Mouse (Mus musculus) CD8-positive naive resting alpha-beta T cell, adult 2 months (primary cell): ENCODE measurements at regions not wholly inside any gene's neighbourhood (a gene's known extent, or its start where the extent isn't known, plus 50 kb on each side); places are given as distances from the start of the nearest gene placed in this dataset.
A peak's percentile ranks its signal among the peaks of the same experiment; 100 is the strongest.
"Not testable (repeated sequence)": the region's sequence is repeated elsewhere in the genome, so short reads cannot be mapped to it uniquely, and the experiment has no call there.

Experiments
- DNase-seq, 2 experiments: peaks; one replicate each; pipeline ENCODE4 v3.0.0; 2022; ENCODE audit warnings: low read depth in 2 of 2, low spot score in 2 of 2

DNA sequence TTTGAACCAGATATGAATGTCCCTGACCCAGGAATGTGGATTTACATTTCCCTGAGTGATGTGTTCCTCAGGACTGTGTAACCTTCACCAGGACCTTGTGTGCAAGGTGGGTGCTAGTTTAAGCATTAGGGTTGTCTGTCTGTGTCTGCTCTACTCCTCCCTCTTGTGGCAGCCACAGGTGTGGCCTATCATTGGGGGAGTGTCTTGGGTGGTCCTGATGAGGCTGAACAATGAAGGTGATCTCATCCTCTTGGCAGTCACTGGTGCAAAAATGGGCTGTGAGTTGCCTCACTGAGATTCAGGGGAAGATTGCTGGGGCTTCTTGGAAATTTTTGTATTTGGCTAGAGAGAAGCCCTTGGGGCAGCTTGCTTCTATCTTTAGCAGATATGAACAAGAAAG lies 179.4 kb upstream of the Ube2e1 start:
- no peak for DNase-seq

DNA sequence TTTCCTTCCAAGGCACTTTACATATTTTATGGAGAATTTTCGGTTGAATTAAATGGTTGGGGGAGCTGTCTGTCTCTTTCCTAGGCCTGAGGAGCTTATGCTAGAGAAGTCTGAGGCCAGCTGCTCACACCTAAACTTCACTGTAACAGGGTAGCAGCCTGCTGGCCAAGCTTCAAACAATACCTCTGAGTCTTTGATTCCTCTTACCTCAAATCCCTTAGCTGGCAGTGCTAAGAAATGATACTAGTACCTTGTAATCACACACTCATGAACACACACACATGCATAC lies 176.6 kb upstream of the Ube2e1 start:
- DNase-seq, result no peak

DNA sequence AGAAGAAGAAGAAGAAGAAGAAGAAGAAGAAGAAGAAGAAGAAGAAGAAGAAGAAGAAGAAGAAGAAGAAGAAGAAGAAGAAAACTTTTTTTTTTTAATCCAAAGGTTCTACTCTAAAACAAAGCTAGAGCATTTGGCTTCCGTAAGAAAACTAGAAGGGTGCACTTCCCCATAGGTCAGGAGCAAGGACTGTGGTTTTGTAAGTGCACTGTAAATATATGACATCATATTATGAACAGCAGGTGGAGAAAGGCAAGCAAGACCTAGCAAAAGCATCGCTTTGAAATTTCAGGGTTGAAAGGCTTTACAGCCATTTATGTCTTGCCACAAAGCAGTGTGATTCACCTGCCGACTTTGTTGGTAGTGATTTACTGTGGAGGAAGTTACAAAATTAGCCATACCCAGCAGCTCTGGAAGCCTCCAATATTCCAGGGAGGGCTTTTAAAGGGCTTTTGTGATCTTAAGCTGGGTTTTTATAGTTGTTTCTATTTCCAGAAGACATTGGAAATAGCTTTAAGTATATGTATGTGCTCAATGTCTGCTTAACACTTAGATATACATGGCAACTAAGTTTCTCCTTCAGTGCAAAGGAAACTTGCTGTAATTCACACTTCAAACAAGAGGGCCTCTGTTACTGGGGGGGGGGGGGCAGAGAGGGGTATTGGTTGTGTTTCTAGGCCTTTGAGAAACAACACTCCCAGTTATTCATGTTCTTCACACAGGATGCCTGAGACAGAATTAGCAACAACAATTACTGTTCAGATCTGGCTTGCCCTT lies 176.1 kb upstream of the Ube2e1 start:
- DNase-seq, result peak in 1 of 2 experiments; percentile 20

DNA sequence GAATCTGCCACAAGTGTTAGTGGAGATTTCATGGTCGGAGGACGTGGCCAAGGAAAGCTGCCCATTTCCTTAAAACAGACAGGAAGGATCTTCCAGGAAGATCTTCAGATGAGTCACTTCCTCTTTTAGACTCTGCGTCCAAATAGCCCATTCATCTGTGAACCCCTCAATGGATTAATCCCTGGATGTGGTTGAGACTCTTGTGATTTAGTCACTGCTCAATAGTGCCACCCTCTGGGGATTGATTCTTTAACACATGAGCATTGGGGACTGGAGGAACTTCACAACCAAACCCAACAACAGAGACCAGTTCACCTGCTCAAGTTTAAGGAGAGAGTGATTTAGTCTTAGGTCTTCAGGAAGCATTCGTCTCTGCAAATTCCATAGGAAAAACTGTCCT lies 174.5 kb upstream of the Ube2e1 start:
- DNase-seq, result no peak

DNA sequence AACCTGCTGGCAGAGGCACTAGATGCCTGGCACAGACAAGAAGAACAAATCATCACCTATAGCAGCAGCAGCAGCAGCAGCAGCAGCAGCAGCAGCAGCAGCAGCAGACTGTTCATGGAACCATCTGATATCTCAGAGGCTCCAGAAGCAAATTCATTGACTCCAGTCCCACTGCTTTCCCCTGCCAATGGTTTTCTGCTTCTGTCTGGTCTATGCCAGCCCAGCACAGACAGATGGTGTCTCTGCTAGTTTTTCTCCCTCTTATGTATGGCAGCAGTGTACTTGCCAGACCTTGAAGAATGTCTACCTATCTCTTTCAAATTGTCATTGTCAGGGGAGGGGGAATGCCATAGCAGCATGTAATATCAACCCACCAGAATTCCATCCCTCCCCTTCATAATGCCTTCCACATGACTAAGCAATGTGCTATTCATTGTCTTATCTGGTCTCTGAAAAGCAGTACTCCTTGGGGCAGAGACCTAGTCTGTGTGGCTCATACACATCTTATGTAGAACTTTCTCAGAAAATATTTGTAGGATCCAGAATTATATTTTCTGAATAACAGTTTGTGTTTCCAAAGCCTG lies 168.7 kb upstream of the Ube2e1 start:
- no peak for DNase-seq

DNA sequence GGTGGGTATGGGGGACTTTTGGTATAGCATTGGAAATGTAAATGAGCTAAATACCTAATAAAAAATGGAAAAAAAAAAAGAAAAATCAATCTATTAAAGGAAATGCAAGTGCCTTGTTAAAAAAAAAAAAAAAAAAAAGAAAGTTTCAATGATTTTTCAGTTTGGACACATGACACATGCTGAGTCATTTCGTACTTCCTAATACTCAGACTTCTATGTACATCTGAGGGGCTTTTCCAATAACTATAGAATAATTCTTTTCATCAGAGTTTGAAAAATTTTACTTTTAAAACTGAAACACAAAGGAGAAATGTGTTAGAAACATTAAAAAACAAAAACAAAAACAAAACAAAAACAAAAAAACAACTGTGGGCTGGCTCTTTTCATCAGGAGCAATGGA lies 162.4 kb upstream of the Ube2e1 start:
- no peak for DNase-seq

DNA sequence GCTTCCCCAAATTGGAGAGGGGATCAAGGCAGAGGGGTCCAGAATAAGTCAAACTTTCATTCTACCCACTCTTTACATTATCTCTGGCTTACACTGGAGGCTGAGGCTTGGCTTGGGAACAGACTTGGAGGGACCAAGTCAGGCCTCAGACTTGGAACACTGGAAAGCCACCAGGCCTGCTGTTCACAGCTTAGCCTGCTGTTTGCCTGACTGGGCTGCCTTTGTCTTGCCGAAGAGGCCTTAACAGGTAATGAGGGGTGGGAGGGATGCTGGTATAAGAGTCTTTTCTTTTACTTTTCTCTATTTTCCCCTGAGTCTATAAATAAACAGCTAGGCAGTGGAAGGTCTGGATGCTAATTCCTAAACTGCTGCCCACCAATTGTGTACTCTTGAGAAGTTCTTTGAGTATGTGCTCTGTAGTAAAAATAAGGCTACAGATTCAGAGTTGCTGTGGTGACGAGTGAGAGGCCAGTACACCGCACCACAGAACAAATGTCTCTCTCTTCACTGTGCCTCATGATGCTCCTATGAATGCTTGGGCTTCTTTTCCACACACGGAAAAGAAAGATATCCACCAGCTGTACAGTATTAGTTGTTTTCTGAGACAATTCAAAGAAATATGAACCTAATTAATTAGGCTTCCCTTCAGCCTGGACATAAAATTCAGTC lies 154.6 kb upstream of the Ube2e1 start:
- no peak for DNase-seq

DNA sequence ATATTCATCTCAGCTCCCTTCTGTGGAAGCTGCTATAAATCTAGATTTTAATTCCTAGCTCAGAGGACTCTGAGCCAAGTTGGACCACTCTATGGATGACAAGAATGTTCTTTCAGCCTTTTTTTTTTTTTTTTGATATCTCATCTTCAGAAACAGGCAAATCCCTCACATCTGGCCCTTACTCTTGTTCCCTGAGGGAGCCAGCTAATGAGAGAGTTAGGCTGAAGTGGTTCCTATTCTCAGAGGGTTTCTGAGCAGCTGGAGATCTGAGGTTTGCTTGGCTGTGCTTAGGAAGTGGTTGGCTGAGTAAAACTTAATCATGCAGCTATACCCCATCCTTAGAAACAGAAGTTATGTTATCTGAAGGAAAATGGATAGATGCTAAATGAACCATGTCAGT lies 153.9 kb upstream of the Ube2e1 start:
- no peak for DNase-seq

DNA sequence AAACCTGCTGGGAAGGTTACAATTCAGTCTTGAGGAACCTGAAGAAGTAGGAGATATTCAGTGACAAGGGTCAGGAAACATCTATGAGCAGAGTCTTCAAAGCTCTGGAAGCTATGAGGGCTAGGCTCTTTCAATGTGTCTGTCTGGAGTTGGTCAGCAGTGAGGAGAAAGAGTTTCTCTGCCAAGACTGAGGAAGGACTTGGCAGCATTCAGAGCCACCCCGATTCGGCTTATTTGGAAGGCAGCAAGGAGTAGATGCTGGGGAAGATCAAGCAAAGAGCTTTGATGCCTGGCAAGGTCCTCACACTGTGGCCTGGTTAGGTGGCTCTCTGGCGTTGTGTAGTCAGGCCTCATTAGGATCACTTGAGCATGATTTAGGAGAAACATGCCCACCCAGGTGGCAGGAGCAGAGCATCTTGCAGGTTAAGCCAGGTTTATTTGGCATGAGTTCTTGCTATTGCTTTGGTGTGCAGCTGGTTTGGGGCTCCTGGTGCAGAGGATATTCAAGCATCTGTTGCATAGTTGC lies 145.2 kb upstream of the Ube2e1 start:
- DNase-seq, result no peak

DNA sequence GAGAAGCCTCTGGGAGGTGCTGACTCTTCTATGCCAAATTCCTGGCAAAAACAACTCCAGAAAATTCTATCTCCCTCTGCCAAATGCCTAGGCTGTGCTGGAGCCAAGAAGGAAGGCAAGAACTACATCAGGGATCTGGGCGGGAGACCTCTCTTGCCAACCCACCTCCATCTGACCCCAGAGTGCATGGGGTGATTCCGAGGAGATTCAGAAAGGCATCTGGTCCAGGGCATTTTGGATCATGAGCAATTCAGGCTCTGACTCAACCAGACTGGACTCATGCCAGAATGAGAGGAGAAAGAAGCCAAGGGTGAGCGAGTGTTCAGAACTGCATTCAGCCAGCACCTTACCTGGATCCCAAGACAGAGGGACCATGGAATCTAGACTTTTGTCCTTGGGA lies 137.0 kb upstream of the Ube2e1 start:
- DNase-seq, result no peak

DNA sequence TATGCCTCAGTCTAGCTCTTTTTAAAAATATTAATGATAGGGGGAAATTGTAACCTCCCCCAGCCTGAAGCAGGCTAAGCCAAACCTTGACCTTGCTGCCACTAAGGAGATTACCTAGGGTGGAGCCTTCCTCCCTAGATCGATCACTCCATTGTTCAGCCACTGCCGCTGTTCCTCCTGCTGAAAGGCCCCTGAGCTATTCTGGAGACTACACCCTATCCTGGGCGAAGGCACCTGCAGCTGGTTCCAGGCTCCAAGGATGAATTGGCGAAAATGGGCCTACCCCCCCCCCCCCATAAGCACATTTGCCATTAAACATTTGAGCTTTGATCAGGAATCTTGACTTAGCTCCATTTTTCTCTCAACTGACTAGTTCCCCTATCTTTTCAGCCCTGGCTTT lies 135.2 kb upstream of the Ube2e1 start:
- DNase-seq, result not testable (repeated sequence)

DNA sequence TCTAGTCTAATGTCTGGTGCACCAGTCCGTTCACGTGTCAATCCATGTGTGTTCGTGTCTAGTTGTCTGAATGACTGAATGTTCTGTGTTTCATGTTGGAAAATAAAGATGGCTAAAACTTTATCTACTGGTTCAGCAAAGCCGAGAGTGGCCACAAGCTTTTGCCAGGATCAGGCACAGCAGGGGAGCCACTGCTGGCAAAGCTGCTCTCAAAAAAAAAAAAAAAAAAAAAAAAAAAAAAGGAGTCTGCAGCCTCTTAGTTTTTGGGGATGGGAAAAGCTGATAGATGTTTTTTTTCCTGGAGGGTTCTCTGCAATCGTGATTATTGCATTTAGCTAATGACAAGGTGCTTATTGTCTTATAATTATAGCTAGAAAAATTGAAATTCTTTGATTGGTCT lies 132.5 kb upstream of the Ube2e1 start:
- DNase-seq, result not testable (repeated sequence)

DNA sequence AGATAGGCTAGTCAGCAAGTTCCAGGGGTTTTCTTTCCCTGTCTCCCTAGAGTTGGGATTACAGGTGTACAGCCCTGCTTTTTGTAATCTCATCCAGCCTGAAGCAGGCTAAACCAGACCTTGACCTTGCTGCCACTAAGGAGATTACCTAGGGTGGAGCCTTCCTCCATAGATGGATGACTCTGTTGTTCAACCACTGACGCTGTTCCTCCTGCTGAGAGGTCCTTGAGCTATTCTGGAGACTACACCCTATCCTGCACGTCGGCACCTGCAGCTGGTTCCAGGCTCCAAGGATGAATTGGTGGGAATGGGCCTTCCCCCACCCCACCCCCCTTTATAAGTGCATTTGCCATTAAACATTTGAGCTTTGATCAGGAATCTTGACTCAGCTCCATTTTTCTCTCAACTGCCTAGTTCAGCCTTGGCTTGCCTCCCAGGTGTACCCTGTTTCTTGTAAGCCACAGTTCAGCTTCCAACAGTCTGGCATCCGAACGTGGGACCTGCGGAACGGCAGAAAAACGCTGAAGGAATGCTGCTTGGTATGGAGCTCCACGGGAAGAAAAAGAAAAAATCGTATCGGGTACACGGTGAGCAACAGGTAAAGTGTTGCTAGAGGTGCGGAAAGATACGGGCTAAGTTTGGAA lies 131.7 kb upstream of the Ube2e1 start:
- DNase-seq, result no peak

DNA sequence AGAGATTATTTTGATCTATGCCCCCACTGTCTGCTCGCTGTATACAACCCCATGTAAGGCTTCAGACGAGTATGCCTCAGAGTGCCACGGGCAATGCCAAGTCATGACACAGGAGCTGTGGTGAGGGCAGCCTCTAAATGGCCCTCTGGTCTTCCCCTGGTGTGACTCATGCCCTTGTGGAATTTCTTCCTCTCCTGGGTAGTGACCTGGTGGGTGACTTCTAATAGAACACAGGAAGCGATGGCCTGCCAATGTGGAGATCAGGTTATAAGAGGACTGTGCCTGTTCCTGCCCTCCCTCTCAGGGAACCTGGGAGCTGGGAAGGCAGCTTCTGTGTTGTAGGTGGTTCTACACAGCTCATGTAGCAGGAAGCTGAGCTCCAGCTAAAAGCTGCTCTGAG lies 130.7 kb upstream of the Ube2e1 start:
- no peak for DNase-seq

DNA sequence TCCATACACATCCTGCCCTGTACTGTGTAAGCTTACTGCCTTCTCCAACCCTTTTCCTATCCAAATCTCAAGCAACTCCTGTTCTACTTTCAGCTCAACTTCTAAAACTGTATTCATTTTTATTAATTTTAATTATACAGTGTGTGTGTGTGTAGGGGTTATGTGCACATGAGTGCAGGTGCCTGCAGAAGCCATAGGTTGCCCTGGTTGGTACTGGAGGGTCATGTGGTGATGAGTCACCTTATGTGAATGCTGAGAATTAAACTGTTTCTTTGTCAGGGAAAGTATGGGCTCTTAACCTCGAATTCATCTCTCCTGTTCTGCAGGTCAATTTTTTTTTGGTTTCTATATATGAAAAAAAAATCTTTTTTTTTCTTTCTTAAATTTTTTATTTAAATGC lies 117.0 kb upstream of the Ube2e1 start:
- DNase-seq, result no peak

DNA sequence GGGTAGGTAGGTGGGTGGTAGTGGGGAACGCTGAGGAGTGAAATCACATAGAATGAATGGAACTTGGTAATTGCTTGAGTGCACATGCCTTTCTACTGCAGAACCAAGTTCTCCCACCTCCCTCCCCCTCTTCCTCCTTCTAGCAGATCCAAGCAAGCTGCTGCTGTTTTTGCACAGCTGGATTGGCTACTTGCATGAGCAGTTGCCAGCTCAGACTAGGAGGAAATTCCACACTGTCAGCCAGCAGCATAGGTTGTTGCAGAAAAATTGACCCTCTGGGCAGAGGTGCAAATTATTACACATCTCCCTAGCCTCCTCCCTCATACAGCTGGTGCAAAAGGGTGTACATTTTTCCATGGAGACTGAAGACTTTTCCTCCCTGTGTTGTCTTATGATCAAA lies 112.8 kb upstream of the Ube2e1 start:
- DNase-seq, result no peak

DNA sequence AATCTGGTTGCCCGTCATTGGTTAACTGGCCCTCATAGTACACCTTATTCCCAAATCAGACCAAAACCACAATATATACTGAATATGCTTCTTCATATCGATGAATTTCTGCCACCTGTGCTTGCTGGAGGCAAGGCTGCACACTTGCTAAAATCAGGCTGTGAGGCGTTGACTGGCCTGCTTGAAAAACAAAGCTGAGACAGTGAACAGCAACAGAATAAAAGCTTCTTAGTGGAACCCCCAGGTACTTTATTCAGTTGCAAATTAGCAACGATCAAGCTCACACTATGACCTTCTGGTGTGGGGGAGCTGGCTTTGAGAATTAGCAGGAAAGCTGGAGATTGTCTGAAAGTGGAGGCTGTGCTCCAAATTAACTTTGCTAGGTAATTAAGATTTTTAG lies 97.3 kb upstream of the Ube2e1 start:
- DNase-seq, result not testable (repeated sequence)

DNA sequence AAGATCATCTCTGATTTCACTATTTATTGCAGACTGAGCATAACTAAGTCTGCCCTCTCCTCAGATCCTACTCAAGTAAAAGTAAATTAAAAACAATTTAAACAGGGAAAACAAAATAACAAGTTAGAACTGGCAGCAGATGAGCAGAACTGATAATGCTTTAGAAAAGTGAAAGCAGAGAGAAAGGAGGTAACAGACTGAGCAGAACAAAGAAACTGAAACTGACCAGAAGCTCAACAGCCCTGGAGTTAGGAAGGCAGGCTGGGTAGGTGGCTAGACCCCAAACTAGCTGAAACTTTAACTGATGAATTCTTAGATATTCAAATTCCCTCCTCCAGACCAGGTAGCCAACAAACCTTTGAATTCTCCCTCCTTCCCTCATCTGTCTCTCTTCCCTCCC lies 94.2 kb upstream of the Ube2e1 start:
- no peak for DNase-seq

DNA sequence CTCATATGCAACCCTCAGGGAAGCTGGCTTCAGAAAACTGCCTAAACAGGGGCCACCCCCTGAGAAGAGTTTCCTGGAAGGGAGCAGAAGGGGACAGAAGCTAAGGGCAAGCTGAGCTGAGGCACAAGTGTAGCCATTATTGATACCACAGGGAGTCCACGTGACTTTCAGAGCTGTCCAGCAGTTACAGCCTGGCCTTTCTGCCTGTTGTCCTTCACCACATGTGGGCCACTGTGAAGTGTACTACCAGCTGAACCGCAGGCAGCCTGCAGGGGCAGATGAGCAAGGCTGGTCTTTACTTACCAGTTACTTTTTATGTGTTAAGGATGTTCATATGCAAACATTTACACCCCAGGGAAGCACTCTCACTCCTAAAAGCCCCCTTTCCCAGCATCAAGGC lies 85.2 kb upstream of the Ube2e1 start:
- no peak for DNase-seq

DNA sequence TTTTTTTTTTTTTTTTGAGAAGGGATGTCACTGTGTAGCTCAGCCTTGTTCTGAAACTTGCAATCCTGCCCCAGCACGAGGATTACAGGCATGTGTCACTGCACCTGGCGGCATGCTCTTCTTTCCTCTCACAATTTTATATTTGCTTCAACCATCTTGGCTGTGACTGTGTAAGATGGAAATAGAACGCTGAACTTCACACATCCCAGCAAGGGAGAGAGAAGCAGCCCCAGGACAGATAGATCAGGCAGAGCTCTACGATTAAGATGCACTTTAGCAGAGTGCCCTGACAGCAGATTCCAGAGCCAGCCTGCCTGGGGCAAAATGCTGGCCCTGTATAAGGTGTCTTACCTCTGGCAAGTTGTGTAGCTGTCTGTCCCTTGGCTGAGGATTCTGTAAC lies 84.7 kb upstream of the Ube2e1 start:
- no peak for DNase-seq

DNA sequence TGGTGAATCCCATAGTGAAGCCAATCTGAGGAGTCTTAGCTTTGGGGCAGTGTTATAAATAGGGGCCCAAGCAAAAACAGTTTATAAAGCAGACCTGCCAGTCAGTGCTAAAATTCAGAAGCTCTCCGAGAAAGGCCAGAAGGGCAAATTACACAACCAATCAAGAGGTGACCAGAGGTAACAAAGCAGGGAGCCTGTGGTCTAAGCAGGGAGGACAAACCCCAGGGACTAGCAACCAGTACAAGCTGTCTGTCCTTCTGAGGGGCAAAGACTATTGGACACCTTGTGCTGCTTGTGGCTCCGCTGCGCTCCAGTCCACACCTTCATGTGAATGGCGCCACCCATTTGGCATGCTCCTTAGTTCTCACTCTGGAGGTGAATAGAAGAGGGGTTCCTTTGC lies 67.3 kb upstream of the Ube2e1 start:
- no peak for DNase-seq

DNA sequence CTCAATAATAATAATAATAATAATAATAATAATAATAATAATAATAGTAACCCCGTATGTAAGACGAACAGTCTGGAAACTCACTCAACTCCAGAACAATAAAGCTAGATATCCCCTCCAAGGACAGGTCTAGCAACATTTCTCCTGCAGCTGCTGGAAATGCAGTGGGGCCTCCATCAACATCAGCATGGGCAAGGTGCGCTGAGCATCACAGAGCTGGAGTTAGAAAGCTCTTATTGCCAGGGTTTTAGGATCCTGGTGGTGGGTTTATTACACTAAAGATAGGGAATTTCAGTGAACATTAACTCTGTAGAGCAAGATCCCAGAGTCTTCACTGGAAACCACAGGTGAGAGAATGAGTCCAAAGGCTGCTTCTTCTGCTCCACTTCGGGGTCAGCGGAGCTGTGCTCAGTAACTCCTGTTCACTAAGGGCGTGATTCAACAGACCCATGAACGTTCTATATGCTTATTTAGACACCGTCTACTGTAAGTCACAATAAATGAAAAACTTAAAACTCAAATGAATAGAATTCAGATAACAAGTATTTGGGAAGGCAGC lies 64.6 kb upstream of the Ube2e1 start:
- no peak for DNase-seq
